Mouse (Mus musculus): Measurements from ENCODE around the gene G3bp1.

The G3bp1 gene

DNA sequence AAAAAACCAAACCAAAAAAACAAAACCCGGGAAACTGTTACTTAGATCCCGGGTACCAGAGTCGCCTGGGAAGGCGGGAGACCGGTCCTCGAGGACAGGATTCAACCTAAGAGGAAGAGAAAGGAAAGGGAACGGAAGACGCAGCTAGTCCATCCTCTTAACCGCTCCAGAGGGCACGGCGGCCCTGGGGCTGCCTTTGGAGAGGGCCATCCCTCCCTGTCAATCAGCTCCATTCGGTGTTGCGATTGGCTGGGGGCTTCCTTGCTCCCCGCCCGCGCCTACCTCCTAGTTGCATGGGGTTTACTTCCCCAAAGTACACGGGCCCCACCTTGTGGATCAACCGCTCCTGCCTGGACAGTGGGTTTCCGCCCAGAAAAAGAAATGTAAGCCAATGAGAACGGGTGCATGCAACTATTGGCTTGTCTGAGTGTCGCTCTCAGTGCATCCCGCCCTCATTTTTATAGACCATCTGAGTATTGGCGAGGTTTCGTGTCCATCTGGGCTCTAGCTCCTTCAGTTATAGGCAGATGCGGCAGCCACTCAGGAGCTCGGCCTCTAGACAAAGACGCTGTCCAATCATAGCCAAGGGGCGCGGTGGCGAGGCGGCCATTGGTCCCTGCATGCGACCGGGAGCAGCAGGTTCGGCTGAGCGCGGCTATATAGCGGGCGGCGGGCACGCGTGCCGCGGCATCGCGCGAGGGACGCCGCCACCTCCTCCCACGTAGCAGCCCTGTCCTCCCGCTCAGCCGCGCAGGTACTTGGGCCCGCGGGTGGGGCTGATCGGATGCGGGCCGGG lies at the start of gene G3bp1:
TSS of gene G3bp1 (plus strand) at position 638 of the 796 bp plus-strand sequence.
- DNase-seq (ENCODE audit: low spot score in 2 of 2), result peak; percentile 100

DNA sequence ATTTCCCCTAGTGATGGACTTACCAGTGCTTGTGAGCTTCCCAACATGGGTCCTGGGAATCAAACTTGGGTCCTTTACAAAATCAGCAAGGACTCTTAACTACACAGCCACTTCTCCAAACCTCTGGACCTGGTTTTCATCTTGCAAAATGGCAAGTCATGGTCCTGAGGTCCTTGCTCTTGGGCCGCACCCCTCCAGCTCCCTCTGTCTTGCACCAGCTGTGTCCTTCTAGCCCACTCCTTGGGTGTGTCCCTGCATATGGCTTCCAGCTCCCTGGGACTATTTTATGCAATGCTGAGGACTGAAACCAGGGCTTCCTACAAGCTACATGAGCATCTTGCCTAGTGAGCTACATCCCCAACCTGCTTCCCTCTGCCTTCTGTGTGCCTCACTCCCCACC lies 46.5 kb upstream of the G3bp1 start, which contains the start of gene Sparc:
TSS of gene Sparc (minus strand) at position 206 of the 400 bp plus-strand sequence.
- no peak for DNase-seq (ENCODE audit: low spot score in 2 of 2)

DNA sequence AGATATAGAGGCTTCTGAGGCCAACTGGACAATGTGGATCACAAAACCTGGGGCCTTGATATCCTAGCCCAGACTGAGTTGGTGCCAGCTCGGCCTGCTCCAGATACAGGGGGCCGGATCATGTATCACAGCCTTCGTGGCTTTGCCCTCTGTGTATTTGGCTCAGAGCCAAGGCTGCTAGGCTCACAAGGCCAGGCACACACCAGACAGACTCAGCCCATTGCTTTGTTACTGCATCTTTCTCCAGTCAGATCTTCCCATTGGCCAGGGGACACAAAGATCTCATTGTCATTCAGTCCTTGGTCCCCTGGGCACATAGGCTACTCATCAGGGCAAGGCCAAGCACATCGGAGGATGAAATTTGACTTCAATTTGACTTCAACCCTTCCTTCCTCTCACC lies 45.7 kb upstream of the G3bp1 start:
- peak; percentile 25 to 34 for DNase-seq (ENCODE audit: low spot score in 2 of 2)

DNA sequence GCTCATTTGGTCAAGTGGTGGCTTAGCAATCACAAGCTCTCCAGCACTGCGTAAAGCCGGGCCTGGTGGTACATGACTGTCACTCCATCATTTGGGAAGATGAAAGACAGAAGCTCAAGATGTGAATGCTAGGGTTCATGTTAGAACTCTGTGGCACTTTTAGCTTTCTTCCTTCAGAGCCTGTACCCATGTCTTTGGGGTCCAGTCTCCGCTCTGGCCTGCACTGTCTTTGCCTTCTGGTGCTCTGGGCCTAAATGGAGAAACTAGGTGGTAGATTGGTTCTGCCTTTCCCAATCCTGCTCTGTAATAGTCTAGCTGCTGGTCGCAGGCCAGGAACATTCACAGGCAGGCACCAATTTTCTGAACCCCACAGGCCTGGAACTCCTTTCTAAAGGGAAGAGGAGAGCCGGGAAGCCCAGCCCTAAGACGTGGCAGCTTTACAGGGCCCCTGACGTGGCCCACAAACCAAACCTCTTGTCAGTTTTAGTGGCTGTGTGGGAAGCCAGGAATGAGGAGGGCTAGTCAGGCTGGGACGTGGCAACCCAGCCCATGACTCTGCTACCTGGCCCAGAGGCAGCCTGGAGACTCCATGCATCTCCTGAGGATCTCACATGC lies 44.6 kb upstream of the G3bp1 start:
- no peak for DNase-seq (ENCODE audit: low spot score in 2 of 2)

DNA sequence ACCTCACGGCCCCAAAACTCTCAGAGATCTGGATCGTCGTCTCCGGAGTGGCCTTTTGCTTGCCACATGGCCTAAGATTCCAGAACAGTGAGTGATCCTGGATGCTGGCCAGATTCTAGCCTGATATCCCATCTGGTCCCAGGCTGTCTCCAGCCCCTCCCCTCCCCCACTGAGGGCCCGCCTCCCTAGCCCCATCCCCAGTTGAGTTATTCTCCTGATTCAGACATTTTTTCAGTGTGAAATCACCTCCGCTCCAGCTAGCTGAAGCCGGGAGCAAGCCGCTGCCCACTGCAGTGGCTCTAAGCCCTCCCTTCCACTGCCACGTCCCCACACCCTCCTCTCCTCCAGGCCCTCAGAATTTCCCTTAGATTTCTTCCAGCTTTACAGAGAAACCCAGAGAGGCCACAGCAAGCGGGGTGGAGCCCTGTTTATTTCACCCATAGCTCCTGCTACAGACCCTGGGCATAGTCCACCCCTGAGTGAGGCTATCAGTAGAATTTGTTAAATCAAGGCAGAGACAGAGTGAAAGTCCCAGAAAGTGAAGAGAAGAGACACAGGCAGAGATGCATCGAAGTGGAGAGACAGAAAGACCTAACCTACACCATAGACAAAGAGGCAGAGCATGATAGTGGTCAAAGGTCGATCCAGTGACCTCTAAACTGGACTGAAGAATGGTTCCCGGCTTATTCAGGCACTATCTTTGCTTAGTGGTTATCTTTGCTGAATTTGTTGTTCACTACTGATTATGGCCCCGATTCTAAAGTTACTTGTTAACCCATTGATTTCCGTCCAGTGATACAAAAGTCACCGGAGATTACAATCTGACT lies 41.1 kb upstream of the G3bp1 start:
- DNase-seq (ENCODE audit: low spot score in 2 of 2), result no peak

DNA sequence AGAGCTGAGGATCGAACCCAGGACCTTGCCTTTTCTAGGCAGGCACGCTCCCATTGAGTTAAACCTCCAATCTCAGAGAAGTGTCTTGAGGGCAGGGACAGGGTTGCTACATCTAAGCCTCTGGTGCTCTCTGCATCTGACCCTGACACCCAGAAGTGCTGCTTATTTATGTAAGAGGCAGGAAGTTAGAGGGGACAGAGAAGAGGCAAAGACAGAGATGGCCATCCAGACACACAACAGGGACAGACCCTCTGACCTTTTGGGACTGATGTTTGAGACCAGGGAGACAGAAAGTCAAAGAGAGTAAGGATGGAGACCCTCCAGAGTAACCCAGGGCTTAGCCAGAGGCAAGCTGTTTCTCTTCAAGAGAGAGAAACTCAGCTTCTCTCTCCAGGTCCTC lies 39.5 kb upstream of the G3bp1 start:
- DNase-seq (ENCODE audit: low spot score in 2 of 2), result no peak

DNA sequence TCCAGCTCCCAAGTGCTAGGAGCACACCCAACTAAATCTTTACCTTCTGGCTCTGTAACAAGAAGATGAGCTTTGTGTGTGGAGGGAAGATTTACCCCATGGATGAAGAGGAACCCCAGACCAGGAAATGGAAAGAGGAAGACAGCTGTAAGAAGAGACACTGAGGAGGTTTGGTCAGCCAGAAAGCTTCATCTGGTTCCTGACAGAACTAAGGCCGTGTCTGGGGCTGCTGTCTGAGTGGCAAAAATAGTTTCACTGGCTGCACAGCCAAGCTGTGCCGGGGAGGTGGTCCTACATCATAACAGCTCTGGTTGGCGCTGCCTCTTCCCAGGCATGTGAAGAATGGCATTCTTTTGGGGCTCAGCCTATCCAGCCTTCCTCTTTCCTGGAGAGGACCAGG lies 36.5 kb upstream of the G3bp1 start:
- DNase-seq (ENCODE audit: low spot score in 2 of 2), result no peak

DNA sequence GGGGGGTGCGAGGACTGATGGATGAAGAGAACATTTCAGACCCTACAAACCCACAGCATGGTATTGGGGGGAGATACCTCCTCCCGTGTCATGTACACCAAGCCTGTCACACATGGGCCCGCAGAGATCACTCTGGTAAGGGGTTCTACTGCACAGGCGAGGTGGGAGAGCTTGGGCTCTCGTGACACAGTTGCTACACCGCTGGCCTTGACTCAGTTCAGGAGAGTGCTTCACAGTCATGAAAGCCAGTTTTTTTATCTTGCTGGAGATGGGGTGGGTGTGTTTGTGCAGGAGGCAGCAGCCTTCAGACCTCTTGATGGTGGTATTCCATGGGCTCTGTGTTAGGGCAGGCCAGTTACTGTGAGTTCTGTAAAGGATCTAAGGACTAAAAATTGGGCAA lies 33.4 kb upstream of the G3bp1 start:
- DNase-seq (ENCODE audit: low spot score in 2 of 2), result no peak

DNA sequence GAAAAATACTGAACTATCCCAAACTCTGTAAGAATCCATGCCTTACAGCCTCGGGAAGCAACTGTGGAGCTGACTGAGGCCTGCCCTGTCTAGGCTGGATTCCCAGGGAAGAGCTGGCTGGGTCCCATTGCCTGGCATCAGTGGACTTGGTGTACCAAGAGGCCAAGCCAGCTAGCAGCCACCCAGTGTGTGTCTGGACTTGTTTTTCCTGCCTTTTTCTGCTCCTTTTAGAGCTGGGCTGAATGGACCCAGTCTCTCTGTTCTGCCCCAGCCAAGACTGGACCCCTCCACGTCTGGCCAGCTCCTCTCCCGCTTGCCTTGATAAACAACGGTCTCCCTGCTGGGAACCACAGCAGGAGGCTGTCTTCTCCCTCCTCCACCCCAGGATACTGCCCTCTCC lies 31.5 kb upstream of the G3bp1 start:
- DNase-seq (ENCODE audit: low spot score in 2 of 2), result no peak

DNA sequence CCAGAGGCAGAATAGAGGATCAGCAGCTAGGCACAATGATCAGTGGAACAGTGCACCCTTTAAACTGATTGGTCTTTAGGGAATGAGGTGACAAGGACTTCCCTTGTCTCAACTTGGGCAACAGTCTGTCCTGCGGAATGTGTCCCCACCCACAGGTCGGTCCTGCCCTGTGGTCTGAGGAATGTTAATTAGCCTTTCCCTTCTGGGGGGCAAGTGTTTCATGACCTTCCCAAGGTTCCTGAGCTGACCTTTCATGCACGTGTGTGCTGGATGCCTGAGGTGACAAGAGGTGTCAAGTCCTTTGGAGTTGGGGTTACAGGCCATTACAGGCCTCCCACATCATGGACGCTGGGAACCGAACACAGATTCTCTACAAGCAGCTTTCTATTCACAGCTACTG lies 29.8 kb upstream of the G3bp1 start:
- DNase-seq (ENCODE audit: low spot score in 2 of 2), result no peak

DNA sequence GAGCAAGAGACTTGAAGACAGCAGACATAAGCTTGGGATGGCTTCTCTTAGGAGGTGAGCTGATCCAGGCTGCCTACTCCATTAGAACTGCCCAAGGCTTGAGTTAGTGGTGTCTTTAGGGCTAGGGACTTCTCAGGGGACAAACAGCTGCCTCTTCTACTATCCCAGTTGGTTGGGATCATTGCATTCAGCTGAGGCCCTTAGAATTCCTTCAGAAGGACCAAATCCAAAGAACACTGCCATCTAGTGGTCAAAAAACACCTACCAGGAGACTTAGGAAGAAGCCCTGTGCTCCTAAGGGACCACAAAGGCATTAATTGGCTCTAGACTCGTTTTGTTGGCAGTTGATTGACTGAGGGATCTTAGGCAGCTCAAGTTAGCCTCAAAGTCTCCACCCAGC lies 24.7 kb upstream of the G3bp1 start:
- DNase-seq (ENCODE audit: low spot score in 2 of 2), result peak in 1 of 2 experiments; percentile 65

DNA sequence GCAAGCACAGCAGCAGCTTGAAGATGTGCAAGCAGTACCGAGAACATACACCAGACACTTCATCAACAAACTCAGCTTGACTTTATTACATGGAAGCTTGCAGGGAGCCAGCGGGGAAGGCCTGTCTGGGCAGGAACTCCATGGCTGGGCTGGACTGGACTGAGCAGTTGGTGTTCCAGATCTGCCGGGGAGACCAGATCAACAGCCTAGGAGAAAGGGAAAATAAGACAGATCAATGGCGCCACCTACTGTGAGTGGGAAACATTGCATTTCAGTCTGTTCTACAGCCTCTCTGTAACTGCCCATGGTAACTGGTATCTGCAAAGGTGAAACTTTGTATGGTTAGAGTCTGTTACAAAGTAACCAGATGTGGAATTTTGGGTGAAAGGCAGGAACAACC lies 22.9 kb upstream of the G3bp1 start:
- DNase-seq (ENCODE audit: low spot score in 2 of 2), result peak in 1 of 2 experiments; percentile 82

DNA sequence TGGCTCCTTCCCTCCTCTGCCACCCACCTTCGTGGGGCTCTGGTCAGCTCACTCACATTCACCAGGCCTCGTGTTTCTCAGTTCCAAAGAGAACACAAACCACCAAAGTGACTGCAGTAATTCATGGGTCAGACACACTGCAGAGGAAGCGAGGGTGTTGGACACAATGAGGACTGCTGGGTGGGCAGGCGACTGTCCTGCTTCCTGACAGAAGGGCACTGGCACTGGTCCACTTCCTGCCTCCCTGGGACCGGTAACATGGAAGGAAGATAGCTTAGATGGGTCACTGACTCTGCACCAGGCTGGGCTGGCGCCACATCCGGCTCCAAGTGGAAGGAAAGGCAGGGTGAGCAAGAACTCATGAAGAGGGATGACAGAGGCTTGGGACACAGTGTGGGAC lies 20.0 kb upstream of the G3bp1 start:
- no peak for DNase-seq (ENCODE audit: low spot score in 2 of 2)

DNA sequence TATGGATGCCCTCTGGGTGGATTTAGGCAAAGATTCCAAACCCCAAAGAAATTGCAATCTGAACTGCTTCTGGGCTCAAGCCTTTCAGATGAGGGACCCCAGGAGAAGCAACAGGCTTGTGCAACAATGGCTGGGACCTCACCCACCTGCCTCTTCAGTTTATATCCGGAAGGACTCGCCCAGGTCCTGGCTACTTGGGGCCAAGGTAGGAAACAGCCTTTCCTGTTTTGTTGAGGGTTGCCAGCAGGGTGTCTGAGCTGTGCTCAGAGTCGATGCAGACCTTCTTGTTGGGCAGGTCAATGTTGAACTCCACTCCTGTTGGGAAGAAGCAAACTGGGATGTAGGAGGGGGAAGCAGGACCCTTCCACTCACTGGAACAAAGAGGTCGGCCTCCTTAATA lies 19.2 kb upstream of the G3bp1 start:
- no peak for DNase-seq (ENCODE audit: low spot score in 2 of 2)

DNA sequence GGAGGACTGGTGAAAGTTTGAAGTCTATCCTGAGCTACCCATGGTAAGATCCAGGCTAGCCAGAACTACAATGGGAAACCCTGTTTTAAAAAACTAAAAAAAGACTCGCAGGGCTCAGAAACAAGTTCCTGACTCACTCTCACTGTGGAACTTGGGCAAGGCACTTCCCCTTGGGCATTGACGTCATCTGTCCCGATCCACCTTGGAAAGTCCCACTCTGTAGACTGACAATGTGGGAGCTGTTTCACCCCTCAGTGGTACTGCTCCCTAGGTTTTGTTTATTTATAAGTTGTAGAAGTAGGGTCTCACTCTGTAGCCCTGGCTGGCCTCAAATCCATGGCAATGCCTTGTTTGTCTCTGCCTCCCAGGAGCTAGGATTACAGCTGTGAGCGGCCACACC lies 15.8 kb upstream of the G3bp1 start:
- no peak for DNase-seq (ENCODE audit: low spot score in 2 of 2)

DNA sequence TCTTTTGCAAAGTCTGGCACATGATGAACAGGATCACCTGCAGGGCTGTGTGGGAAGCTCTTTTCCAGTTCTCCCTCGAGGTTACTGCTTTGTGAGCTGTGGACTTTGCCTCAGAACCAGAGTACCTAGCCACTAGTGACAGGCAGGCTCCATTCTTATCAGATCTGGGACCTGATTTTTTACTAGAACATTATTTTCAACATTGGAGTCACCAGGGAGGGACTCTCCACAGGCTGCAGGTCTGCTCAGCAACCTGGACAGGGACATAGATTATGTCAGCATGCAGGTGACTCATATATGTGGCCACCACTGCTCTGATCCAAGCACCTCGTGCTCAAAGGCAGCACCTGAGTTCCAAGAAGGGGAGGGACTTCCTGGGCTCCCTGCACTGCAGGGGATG lies 14.3 kb upstream of the G3bp1 start:
- DNase-seq (ENCODE audit: low spot score in 2 of 2), result no peak

DNA sequence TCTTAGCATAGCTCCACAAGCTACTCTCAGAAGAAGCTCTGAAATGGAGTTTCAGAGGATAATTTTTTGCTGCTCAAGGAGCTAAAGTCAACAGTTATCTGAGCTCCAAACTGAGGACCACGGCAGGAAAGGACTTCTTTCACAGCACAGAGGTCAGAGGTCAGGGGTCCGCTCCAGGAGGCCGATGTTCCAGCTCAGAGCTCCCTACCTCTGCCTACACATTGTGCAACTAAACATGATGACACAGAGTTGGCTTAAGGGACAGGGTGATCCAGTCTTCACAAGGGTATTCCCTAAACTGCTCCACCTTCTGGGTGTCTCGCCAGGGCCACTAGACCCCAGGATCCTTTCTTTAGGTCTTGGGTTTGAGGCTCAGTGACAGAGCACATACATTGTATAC lies 11.0 kb upstream of the G3bp1 start:
- DNase-seq (ENCODE audit: low spot score in 2 of 2), result no peak

DNA sequence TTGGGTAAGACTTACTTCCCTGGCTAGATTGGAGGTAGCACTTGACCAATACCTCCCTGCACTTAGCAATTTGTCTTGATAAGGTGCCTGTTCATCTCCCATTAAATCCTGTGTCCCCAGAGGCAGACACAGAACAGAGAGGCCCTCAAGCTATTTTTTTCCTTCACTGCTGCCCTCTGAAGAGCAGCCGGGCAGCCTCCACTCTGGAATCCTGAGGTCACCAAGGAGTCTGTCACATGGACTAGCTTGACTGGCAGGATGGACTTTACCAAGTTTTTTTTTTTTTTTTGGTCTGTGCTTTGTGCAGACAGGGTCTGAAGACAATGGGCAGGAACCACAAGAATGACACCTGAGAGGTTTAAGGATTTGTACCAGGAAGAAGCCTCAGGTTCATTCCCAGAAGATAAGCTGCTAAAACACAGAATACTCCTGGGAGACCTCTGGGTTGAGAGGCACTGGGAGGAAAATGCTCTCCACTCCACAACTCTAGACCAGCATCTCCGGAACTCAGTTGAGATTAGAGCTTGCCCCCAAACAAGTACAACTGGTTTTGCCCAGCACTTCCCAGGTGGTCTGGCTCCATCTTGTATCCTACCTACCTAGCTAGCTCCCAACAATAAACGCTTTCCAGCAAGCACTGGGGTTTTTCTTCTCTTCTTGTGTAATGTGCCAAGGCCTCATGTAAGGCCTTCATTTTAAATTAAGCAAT lies 9.5 kb upstream of the G3bp1 start:
- no peak for DNase-seq (ENCODE audit: low spot score in 2 of 2)

DNA sequence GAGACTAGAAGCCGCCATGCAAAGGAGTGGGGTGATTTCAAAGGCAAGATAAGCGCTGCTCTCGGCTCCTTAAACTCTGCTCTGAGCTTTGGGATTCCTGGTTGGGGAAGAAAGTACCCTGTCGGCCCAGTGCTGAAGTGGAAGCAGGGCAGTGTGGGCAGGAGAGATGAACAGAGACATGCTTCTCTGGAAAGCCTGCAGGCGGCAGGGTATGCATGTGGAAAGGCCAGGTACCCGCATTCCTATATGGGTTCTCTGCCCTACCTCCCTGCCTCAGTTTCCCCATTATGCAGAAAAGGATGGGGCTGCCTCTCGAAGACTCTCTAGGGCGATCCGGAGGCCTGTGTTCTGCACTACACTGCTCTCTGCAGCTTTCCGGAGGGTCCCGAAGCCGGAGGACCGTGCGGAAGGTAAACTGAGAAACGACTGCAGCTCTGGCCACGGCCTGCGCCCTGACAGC lies 8.9 kb upstream of the G3bp1 start:
- no peak for DNase-seq (ENCODE audit: low spot score in 2 of 2)

DNA sequence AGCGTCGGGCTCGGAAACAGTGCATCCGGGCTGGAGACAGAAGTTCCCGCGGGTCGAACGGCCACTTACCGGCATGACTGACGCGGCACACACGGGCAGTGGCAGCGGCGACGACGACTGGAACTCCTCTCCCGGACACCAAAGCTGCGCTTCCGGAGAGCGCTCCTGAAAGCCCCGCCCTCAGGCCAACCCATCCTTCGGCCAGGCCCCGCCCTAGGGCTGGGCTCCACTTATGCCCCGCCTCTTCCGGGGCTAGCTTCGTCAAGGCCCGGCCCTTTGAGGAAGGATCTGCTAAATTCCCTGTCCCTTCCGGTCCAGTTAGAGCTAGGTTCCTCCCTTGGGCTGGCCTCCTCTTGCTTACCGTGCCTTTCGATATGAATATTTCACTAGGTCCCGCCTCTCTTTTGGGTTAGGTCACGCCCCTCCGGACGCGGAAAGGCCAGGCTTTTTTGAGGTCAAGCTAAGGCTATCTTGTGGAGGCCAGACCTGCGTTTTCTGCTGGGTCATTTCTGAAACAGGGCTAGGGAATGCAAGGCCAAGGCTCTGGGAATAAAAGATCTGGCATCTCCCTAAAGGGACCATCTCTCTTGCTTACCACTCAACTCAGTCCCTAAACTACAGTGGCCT lies 8.4 kb upstream of the G3bp1 start, which contains the start of gene Atox1:
TSS of gene Atox1 (minus strand) at position 221 of the 627 bp plus-strand sequence.
- peak; percentile 92 to 95 for DNase-seq (ENCODE audit: low spot score in 2 of 2)

DNA sequence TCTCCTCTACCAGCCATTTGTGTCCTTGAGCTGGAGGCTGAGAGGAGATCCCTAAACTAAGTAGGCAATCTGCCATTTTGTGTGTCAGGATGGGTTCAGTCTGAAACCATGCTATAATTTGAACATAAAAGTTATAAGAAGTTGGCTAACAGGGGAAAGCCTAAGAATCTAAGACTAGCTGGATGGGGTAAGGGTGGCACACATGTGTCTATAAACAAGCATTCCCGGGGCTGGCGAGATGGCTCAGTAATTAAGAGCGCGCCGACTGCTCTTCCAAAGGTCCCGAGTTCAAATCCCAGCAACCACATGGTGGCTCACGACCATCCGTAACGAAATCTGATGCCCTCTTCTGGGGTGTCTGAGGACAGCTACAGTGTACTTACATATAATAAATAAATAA lies 7.3 kb upstream of the G3bp1 start:
- no peak for DNase-seq (ENCODE audit: low spot score in 2 of 2)
